Mouse (Mus musculus) monocyte, adult 2 months (primary cell): ENCODE results near the gene Arhgap23.

Source experiments
- DNase-seq, 2 experiments: peaks; one replicate each; pipeline ENCODE4 v3.0.0; 2022; ENCODE audit warnings: low spot score in 2 of 2, low read depth in 1 of 2

Gene Arhgap23

GRCm38 (mm10) chr11:97415330-97415711, at the start of gene Arhgap23:
Gene Arhgap23, plus strand, starts transcription at chr11:97415533.
- DNase-seq: no peak

- DNase-seq: no peak
These were observed 49.8 kb upstream of the Arhgap23 start for GRCm38 (mm10) chr11:97365556-97365955.

- DNase-seq: no peak
These were observed 46.8 kb upstream of the Arhgap23 start for GRCm38 (mm10) chr11:97368501-97368900.

GRCm38 (mm10) chr11:97370329-97371091, 44.8 kb upstream of the Arhgap23 start:
- DNase-seq: no peak

GRCm38 (mm10) chr11:97372159-97372864, 43.0 kb upstream of the Arhgap23 start:
- no peak for DNase-seq

- DNase-seq: no peak
These were observed 41.9 kb upstream of the Arhgap23 start for GRCm38 (mm10) chr11:97373402-97373801.

GRCm38 (mm10) chr11:97380036-97380435, 35.3 kb upstream of the Arhgap23 start:
- no peak for DNase-seq

- DNase-seq: no peak
These were observed 32.3 kb upstream of the Arhgap23 start for GRCm38 (mm10) chr11:97383017-97383416.

GRCm38 (mm10) chr11:97383764-97384163, 31.6 kb upstream of the Arhgap23 start:
- no peak for DNase-seq

- no peak for DNase-seq
These were observed 27.5 kb upstream of the Arhgap23 start for GRCm38 (mm10) chr11:97387811-97388210.

- no peak for DNase-seq
These were observed 26.2 kb upstream of the Arhgap23 start for GRCm38 (mm10) chr11:97389127-97389526.

GRCm38 (mm10) chr11:97393658-97394057, 21.7 kb upstream of the Arhgap23 start:
- DNase-seq: no peak

- DNase-seq: no peak
These were observed 21.2 kb upstream of the Arhgap23 start for GRCm38 (mm10) chr11:97394146-97394545.

- DNase-seq: no peak
These were observed 16.8 kb upstream of the Arhgap23 start for GRCm38 (mm10) chr11:97398506-97398905.

GRCm38 (mm10) chr11:97399958-97400710, 15.2 kb upstream of the Arhgap23 start:
- peak; percentile 32 to 53 for DNase-seq

GRCm38 (mm10) chr11:97401082-97401481, 14.3 kb upstream of the Arhgap23 start:
- DNase-seq: no peak

- DNase-seq: no peak
These were observed 13.5 kb upstream of the Arhgap23 start for GRCm38 (mm10) chr11:97401686-97402435.

- DNase-seq: no peak
These were observed 12.6 kb upstream of the Arhgap23 start for GRCm38 (mm10) chr11:97402746-97403145.

- no peak for DNase-seq
These were observed 11.6 kb upstream of the Arhgap23 start for GRCm38 (mm10) chr11:97403614-97404183.

GRCm38 (mm10) chr11:97404184-97404760, 11.1 kb upstream of the Arhgap23 start:
- no peak for DNase-seq
